16 mouse cellular contexts compared by ENCODE assay signal in the genomic region with DNA sequence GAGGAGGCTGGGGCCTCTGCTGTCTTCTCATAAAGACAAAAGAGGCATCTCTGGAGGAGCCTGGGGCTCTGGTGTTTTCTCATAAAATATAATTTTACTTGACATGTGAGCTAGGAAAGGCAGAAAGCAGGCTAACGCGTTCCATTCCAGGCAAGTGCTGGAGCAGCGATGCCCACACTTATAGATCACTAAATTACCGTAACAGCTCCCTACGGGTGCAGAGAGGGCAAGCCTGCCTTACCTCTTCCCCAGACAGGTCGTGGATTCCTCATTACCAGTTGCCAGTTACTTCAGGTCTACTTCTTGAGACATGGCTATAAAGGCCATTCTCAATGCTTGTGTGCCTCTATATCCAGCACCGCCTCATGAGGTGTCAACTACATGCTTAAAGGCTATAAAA.
DNase-seq lines count a peak whose midpoint lies in the region; ATAC-seq and TF ChIP-seq lines count a peak whose summit lies in the region.
"Had no signal": no experiment of that assay in that cellular context is flagged by ENCODE, and none has a peak within 500 bp of the region (broad histone marks: within the 10 kb centered on the region; RNA-seq: fewer than 3 reads in every experiment).

No protein-coding gene starts in this region.

- intact Hi-C loops in heart, postnatal 36 days (cut with DNase I): loop anchor here (5.0 kb wide), 1 partner anchor 34 kb away; no protein-coding TSS in a partner anchor

- WGBS in heart, embryonic 12.5 days: 83% methylated on average over 7 of the region's 7 CpGs
- WGBS in intestine, postnatal 0 days: 91% methylated on average over 7 of the region's 7 CpGs
- WGBS in intestine, embryonic 15.5 days: 70% methylated on average over 7 of the region's 7 CpGs
- WGBS in midbrain, postnatal 0 days: 66% methylated on average over 7 of the region's 7 CpGs
- 95% methylated on average over 7 of the region's 7 CpGs for WGBS in midbrain, embryonic 10.5 days
- WGBS in limb, embryonic 15.5 days: 48% methylated on average over 7 of the region's 7 CpGs

- H3K4me3 ChIP-seq in heart, embryonic 12.5 days: no peak overlapping the region
- H3K4me3 ChIP-seq in intestine, postnatal 0 days (ENCODE audit: low read depth, low read length): no peak overlapping the region
- no peak overlapping the region for H3K4me3 ChIP-seq in intestine, embryonic 15.5 days (replicated peaks)
- H3K4me3 ChIP-seq in midbrain, postnatal 0 days (ENCODE audit: low read depth, low read length): no peak overlapping the region
- H3K4me3 ChIP-seq in midbrain, embryonic 10.5 days: no peak overlapping the region
- no peak overlapping the region for H3K4me3 ChIP-seq in limb, embryonic 15.5 days
- H3K4me3 ChIP-seq: embryonic facial prominence, embryonic 15.5 days; stomach, embryonic 15.5 days had no signal

- no peak overlapping the region for H3K9ac ChIP-seq in heart, embryonic 12.5 days
- no peak overlapping the region for H3K9ac ChIP-seq in intestine, postnatal 0 days (ENCODE audit: low read depth, low read length)
- H3K9ac ChIP-seq in intestine, embryonic 15.5 days: no peak overlapping the region
- no peak overlapping the region for H3K9ac ChIP-seq in midbrain, postnatal 0 days (replicated peaks; ENCODE audit: low read length, poor library complexity, severe bottlenecking)
- no peak overlapping the region for H3K9ac ChIP-seq in limb, embryonic 15.5 days
- H3K9ac ChIP-seq: embryonic facial prominence, embryonic 15.5 days; lung, embryonic 14.5 days; stomach, embryonic 15.5 days had no signal

- TF ChIP-seq CTCF in intestine, postnatal 0 days (IDR thresholded peaks at IDR 0.05; ENCODE audit: low read depth): no peak
- no peak for TF ChIP-seq CTCF in midbrain, postnatal 0 days (IDR thresholded peaks at IDR 0.05)

- no peaks in the 10 kb centered on the region for H3K27me3 ChIP-seq in heart, embryonic 12.5 days (replicated peaks)
- no peaks in the 10 kb centered on the region for H3K27me3 ChIP-seq in intestine, postnatal 0 days (replicated peaks; ENCODE audit: control insufficient read depth, insufficient read depth, low read length)
- H3K27me3 ChIP-seq in intestine, embryonic 15.5 days (replicated peaks): no peaks in the 10 kb centered on the region
- H3K27me3 ChIP-seq in midbrain, postnatal 0 days (ENCODE audit: insufficient read depth, low read length): no peaks in the 10 kb centered on the region
- H3K27me3 ChIP-seq in midbrain, embryonic 10.5 days (ENCODE audit: low read depth, poor library complexity, severe bottlenecking): no peaks in the 10 kb centered on the region
- no peaks in the 10 kb centered on the region for H3K27me3 ChIP-seq in limb, embryonic 15.5 days
- H3K27me3 ChIP-seq: embryonic facial prominence, embryonic 15.5 days; stomach, embryonic 15.5 days had no signal

- peaks cover 18% of the 10 kb centered on the region for H3K36me3 ChIP-seq in heart, embryonic 12.5 days
- H3K36me3 ChIP-seq in intestine, postnatal 0 days (ENCODE audit: control insufficient read depth, insufficient read depth): 0 out of 2 replicates have a peak, but pooled peaks cover 3% of the 10 kb centered on the region
- H3K36me3 ChIP-seq in intestine, embryonic 15.5 days: no peaks in the 10 kb centered on the region
- no peaks in the 10 kb centered on the region for H3K36me3 ChIP-seq in midbrain, postnatal 0 days (ENCODE audit: insufficient read depth, low read length)
- peaks cover 12% of the 10 kb centered on the region for H3K36me3 ChIP-seq in midbrain, embryonic 10.5 days
- H3K36me3 ChIP-seq in limb, embryonic 15.5 days: 0 out of 2 replicates have a peak, but pooled peaks cover 4% of the 10 kb centered on the region
- H3K36me3 ChIP-seq: stomach, embryonic 15.5 days had no signal

- no peaks in the 10 kb centered on the region for H3K9me3 ChIP-seq in heart, embryonic 12.5 days (replicated peaks)
- no peaks in the 10 kb centered on the region for H3K9me3 ChIP-seq in intestine, postnatal 0 days (ENCODE audit: control insufficient read depth)
- no peaks in the 10 kb centered on the region for H3K9me3 ChIP-seq in intestine, embryonic 15.5 days
- no peaks in the 10 kb centered on the region for H3K9me3 ChIP-seq in midbrain, postnatal 0 days (ENCODE audit: low read length)
- H3K9me3 ChIP-seq in midbrain, embryonic 10.5 days (replicated peaks): no peaks in the 10 kb centered on the region
- H3K9me3 ChIP-seq in limb, embryonic 15.5 days: no peaks in the 10 kb centered on the region
- H3K9me3 ChIP-seq: embryonic facial prominence, embryonic 15.5 days; stomach, embryonic 15.5 days had no signal

- no peak for DNase-seq in heart, postnatal 36 days
- no peak for DNase-seq in midbrain, postnatal 0 days (ENCODE audit: low spot score)
- DNase-seq in midbrain, embryonic 10.5 days (ENCODE audit: low spot score): no peak
- no peak for DNase-seq in adrenal gland, adult 8-10 months
- DNase-seq: cerebellum, adult 11-12 months; cerebellum, postnatal 36 days; kidney, postnatal 10 days; thymus, postnatal 25 days had no signal

- no peak for ATAC-seq in heart, embryonic 12.5 days (ENCODE audit: insufficient number of reproducible peaks, low FRiP score)
- ATAC-seq in intestine, postnatal 0 days: no peak
- ATAC-seq in intestine, embryonic 15.5 days: no peak
- ATAC-seq in midbrain, postnatal 0 days (ENCODE audit: low FRiP score): no peak
- ATAC-seq in limb, embryonic 15.5 days (ENCODE audit: insufficient number of reproducible peaks, low FRiP score, low TSS enrichment, low read depth): no peak
- ATAC-seq: inflammation-experienced regulatory T-cells, adult 6 months had no signal

- no peak overlapping the region for H3K4me2 ChIP-seq in heart, embryonic 12.5 days
- no peak overlapping the region for H3K4me2 ChIP-seq in intestine, postnatal 0 days (replicated peaks; ENCODE audit: low read depth)
- no peak overlapping the region for H3K4me2 ChIP-seq in intestine, embryonic 15.5 days (replicated peaks)
- H3K4me2 ChIP-seq in midbrain, postnatal 0 days (ENCODE audit: low read depth, low read length, poor library complexity, severe bottlenecking): no peak overlapping the region
- no peak overlapping the region for H3K4me2 ChIP-seq in limb, embryonic 15.5 days
- H3K4me2 ChIP-seq: embryonic facial prominence, embryonic 15.5 days; lung, embryonic 14.5 days; stomach, embryonic 15.5 days had no signal

- H3K4me1 ChIP-seq in heart, embryonic 12.5 days (replicated peaks): peaks cover 28% of the 10 kb centered on the region
- no peaks in the 10 kb centered on the region for H3K4me1 ChIP-seq in intestine, postnatal 0 days (replicated peaks; ENCODE audit: control insufficient read depth, insufficient read depth, low read length)
- peaks cover 12% of the 10 kb centered on the region for H3K4me1 ChIP-seq in intestine, embryonic 15.5 days (replicated peaks)
- H3K4me1 ChIP-seq in midbrain, postnatal 0 days (ENCODE audit: insufficient read depth, low read length): no peaks in the 10 kb centered on the region; the same call in 1 of the 2 replicates
- no peaks in the 10 kb centered on the region for H3K4me1 ChIP-seq in midbrain, embryonic 10.5 days
- peaks cover 6% of the 10 kb centered on the region; the same call in 1 of the 2 replicates for H3K4me1 ChIP-seq in limb, embryonic 15.5 days
- H3K4me1 ChIP-seq: embryonic facial prominence, embryonic 15.5 days; stomach, embryonic 15.5 days had no signal

- peak overlapping the region; percentile 18; the same call in 1 of the 2 replicates for H3K27ac ChIP-seq in heart, embryonic 12.5 days (ENCODE audit: poor library complexity, severe bottlenecking)
- H3K27ac ChIP-seq in intestine, postnatal 0 days (ENCODE audit: low read depth, low read length): 0 out of 2 replicates have a peak overlapping the region, but pooled peaks have one; percentile 24
- H3K27ac ChIP-seq in intestine, embryonic 15.5 days: no peak overlapping the region
- H3K27ac ChIP-seq in midbrain, postnatal 0 days (ENCODE audit: low read depth, low read length): 0 out of 2 replicates have a peak overlapping the region, but pooled peaks have one; percentile 55
- no peak overlapping the region for H3K27ac ChIP-seq in midbrain, embryonic 10.5 days (replicated peaks)
- H3K27ac ChIP-seq in limb, embryonic 15.5 days: 0 out of 2 replicates have a peak overlapping the region, but pooled peaks have one; percentile 12
- H3K27ac ChIP-seq: stomach, embryonic 15.5 days had no signal

Comparison
In these comparisons a context has a peak if more than half of its experiments do, and no peak if none do; other contexts are left out.
1. H3K27ac ChIP-seq: peak in heart, embryonic 12.5 days (single experiment), intestine, postnatal 0 days (single experiment), midbrain, postnatal 0 days (single experiment) and limb, embryonic 15.5 days (single experiment); none in intestine, embryonic 15.5 days (single experiment) and midbrain, embryonic 10.5 days (single experiment).